Mouse (Mus musculus): ENCODE measurements around the gene Setx.

DNA sequence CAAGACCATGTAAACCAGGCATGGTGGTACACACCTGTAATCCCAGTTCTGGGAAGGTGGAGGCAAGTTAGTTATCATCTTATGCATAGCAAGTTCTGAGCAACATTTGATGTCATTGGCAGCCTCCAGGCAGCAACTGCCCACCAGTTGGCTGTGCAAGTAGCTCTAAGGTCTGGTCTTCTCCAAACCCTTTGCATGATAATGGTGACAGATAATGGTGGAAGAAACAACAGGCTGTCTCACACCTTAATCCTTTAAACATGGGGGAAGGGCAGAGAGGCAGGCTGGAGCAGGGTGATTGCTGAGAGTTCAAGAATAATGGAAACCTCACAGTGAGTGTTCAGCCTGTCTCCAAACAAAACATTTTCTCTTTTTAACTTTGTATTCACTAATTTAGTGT is 3.0 kb upstream of the Setx start:
- TF ChIP-seq POLR2A (IDR thresholded peaks at IDR 0.05; ENCODE audit: control insufficient read depth, extremely low read depth, insufficient read depth, low read length, poor library complexity) (no peak), CTCF (IDR thresholded peaks at IDR 0.05; ENCODE audit: borderline replicate concordance, control insufficient read depth, extremely low read depth, insufficient read depth, low read length, poor library complexity) (no peak)
